Mouse (Mus musculus) erythroid progenitor cell, adult 5-6 weeks (primary cell): ENCODE results near the gene Kir3dl1. TPM values are rescaled to one million over a fixed set of nuclear protein-coding genes. Genes with fewer than 3 reads are reported as not detected.
"Not testable (repeated sequence)": the region's sequence is repeated elsewhere in the genome, so short reads cannot be mapped to it uniquely, and the experiment has no call there.

Experiments
- ATAC-seq: replicated peaks from 2 replicates; pipeline ENCODE4 v1.8.0; 2016; ENCODE audit warnings: moderate number of reproducible peaks, mild to moderate bottlenecking, moderate TSS enrichment, inconsistent platforms; ENCODE audit not compliant: poor library complexity, low FRiP score, severe bottlenecking
- total RNA-seq, 2 experiments: library from RNA; stranded (forward) in 1 of 2; stranded (reverse) in 1 of 2; fragments of 150-400 nt in 1 of 2; fragments of 186-747, 209-891 nt in 1 of 2; gene quantifications; 2 replicates each; pipeline versions ENCODE4 v1.2.3 to v1.2.4; 2015 to 2017; ENCODE audit warnings: low replicate concordance in 2 of 2

Gene Kir3dl1
- not detected in 2 replicates for total RNA-seq (2015; ENCODE audit: low replicate concordance)
- total RNA-seq (2017; ENCODE audit: low replicate concordance): not detected in 2 replicates

- not testable (repeated sequence) for ATAC-seq
Observed at GRCm38 (mm10) chrX:136517699-136518098, at the start of gene Kir3dl1. Kir3dl1 (plus strand) TSS chrX:136517999.

DNA sequence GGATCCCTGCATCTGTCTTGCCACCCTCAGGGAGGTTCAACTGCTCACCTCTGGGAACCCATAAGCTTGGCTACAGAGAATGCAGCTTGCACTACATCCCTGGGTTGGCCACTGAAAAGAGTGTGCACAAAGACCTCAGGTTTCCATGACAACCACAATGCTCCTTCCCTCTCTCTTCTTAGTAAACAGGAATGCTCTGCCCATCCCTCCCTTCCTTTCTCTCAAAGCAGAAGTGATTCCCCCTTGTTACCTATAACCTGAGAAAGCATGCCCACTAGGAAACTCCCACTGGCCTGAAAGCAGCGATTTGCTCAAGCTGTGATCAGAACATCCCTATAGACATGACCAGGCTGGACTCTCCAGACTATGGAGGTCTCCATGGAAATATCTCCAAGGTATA lies 26.2 kb downstream of the Kir3dl1 start, which contains the start of gene Kir3dl2:
Kir3dl2 (minus strand) TSS at position 101 of the 400 bp plus-strand sequence.
- ATAC-seq: not testable (repeated sequence)

DNA sequence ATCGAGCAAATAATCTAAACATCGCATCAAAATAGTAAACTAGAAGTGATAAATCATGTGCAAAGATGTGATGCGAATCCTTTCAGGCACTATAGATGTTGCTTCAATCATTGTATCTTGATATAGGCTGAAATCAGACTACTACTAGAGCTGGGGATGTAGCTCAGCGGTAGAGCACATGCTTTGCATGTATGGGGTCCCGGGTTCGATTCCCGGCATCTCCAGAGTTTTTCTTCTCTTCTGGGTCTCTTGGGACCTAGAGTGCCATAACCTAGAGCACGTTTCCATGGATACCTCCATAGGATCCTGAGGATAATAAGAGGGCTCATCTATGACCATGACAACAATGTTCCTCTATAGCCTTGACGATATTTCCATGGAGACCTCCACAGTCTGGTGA lies 51.3 kb downstream of the Kir3dl1 start:
- not testable (repeated sequence) for ATAC-seq

Other genes starting within 250 kb of the Kir3dl1 start
- gene Bex3, start 247.7 kb upstream of the Kir3dl1 start, total RNA-seq (2015; ENCODE audit: low replicate concordance): 96.2 and 127 TPM in 2 replicates
- 26.9 and 32.9 TPM in 2 replicates for gene Bex3, start 247.7 kb upstream of the Kir3dl1 start, total RNA-seq (2017; ENCODE audit: low replicate concordance)
- not detected in 2 replicates for gene Kir3dl2, start 26.1 kb downstream of the Kir3dl1 start, total RNA-seq (2015; ENCODE audit: low replicate concordance)
- not detected in 2 replicates for gene Kir3dl2, start 26.1 kb downstream of the Kir3dl1 start, total RNA-seq (2017; ENCODE audit: low replicate concordance)
- not detected in 2 replicates for gene Tceal3, start 72.8 kb downstream of the Kir3dl1 start, total RNA-seq (2015; ENCODE audit: low replicate concordance)
- not detected in 2 replicates for gene Tceal3, start 72.8 kb downstream of the Kir3dl1 start, total RNA-seq (2017; ENCODE audit: low replicate concordance)
- not detected in 2 replicates for gene Tceal1, start 190.0 kb downstream of the Kir3dl1 start, total RNA-seq (2015; ENCODE audit: low replicate concordance)
- not detected in 2 replicates for gene Tceal1, start 190.0 kb downstream of the Kir3dl1 start, total RNA-seq (2017; ENCODE audit: low replicate concordance)
- gene Morf4l2, start 225.7 kb downstream of the Kir3dl1 start, total RNA-seq (2015; ENCODE audit: low replicate concordance): 78.9 and 104 TPM in 2 replicates
- gene Morf4l2, start 225.7 kb downstream of the Kir3dl1 start, total RNA-seq (2017; ENCODE audit: low replicate concordance): 158 and 191 TPM in 2 replicates